13 mouse cellular contexts compared by ENCODE assay signal in the genomic region with DNA sequence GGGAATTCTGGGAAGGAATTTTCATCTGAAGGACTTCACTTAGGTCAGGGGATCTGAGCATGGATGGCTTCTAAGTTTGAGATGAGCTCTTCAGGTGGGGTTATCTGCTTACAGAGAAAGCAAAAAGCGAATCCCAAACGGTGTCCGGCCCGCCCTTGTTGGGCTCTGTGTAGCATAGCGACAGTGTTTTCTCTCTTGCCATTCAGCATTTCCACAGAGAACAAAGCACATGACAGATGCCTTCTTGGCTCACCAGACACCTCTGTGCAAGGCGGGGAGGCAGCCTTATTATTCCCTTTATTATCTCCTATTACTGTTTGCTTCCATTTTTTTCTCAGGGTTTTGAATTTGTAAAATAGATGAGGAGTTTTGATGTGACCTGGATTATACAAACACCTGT.
DNase-seq lines count a peak whose midpoint lies in the region; ATAC-seq lines count a peak whose summit lies in the region.
"Had no signal": no experiment of that assay in that cellular context is flagged by ENCODE, and none has a peak within 500 bp of the region (broad histone marks: within the 10 kb centered on the region; RNA-seq: fewer than 3 reads in every experiment).

No protein-coding gene starts in this region.

- H3K27me3 ChIP-seq in hindbrain, embryonic 10.5 days (ENCODE audit: insufficient read depth, poor library complexity, severe bottlenecking): no peaks in the 10 kb centered on the region
- H3K27me3 ChIP-seq in midbrain, embryonic 13.5 days: no peaks in the 10 kb centered on the region
- H3K27me3 ChIP-seq: limb, embryonic 12.5 days had no signal

- peak; percentile 8 to 22 for DNase-seq in layer of hippocampus, postnatal 10 days (ENCODE audit: low spot score in 2 of 2)
- no peak for DNase-seq in layer of hippocampus, adult 8-10 months (ENCODE audit: low spot score in 2 of 2)
- DNase-seq in hindbrain, embryonic 10.5 days (ENCODE audit: low spot score): peak; percentile 13
- DNase-seq in spleen, postnatal 10 days (ENCODE audit: low spot score in 2 of 2): no peak
- DNase-seq in right cerebral cortex, postnatal 10 days (ENCODE audit: low spot score in 2 of 2): no peak
- DNase-seq in frontal cortex, postnatal 25 days (ENCODE audit: low spot score in 2 of 2): no peak
- DNase-seq: kidney, adult 9 months; thymus, postnatal 4 days had no signal

- H3K9ac ChIP-seq in midbrain, embryonic 13.5 days (replicated peaks): no peak overlapping the region
- H3K9ac ChIP-seq: limb, embryonic 12.5 days; liver, embryonic 14.5 days had no signal

- no peak overlapping the region for H3K4me3 ChIP-seq in hindbrain, embryonic 10.5 days
- H3K4me3 ChIP-seq in midbrain, embryonic 13.5 days (replicated peaks): no peak overlapping the region
- H3K4me3 ChIP-seq: left cerebral cortex, adult 2 months; limb, embryonic 12.5 days had no signal

- H3K36me3 ChIP-seq in hindbrain, embryonic 10.5 days: no peaks in the 10 kb centered on the region
- no peaks in the 10 kb centered on the region for H3K36me3 ChIP-seq in midbrain, embryonic 13.5 days
- H3K36me3 ChIP-seq: limb, embryonic 12.5 days had no signal

- no peak overlapping the region for H3K4me2 ChIP-seq in midbrain, embryonic 13.5 days (replicated peaks)
- H3K4me2 ChIP-seq: limb, embryonic 12.5 days had no signal

- H3K9me3 ChIP-seq in hindbrain, embryonic 10.5 days: no peaks in the 10 kb centered on the region
- H3K9me3 ChIP-seq in midbrain, embryonic 13.5 days: no peaks in the 10 kb centered on the region
- H3K9me3 ChIP-seq: limb, embryonic 12.5 days had no signal

- no peak overlapping the region for H3K27ac ChIP-seq in hindbrain, embryonic 10.5 days
- no peak overlapping the region for H3K27ac ChIP-seq in midbrain, embryonic 13.5 days
- H3K27ac ChIP-seq: left cerebral cortex, adult 2 months; limb, embryonic 12.5 days; liver, embryonic 14.5 days had no signal

- peaks cover 14% of the 10 kb centered on the region for H3K4me1 ChIP-seq in hindbrain, embryonic 10.5 days (replicated peaks)
- peaks cover 12% of the 10 kb centered on the region for H3K4me1 ChIP-seq in midbrain, embryonic 13.5 days (replicated peaks)
- H3K4me1 ChIP-seq: limb, embryonic 12.5 days had no signal

- 48% methylated on average over 6 of the region's 6 CpGs for WGBS in hindbrain, embryonic 10.5 days
- WGBS in midbrain, embryonic 13.5 days: 41% methylated on average over 6 of the region's 6 CpGs

- ATAC-seq in midbrain, embryonic 13.5 days: peak; percentile 65; the same call in 1 of the 2 replicates
- ATAC-seq: lung, postnatal 0 days had no signal

Comparison
In these comparisons a context has a peak if more than half of its experiments do, and no peak if none do; other contexts are left out.
1. DNase-seq: peak in layer of hippocampus, postnatal 10 days (2 of 2) and hindbrain, embryonic 10.5 days (single experiment); none in layer of hippocampus, adult 8-10 months (0 of 2), spleen, postnatal 10 days (0 of 2), right cerebral cortex, postnatal 10 days (0 of 2) and frontal cortex, postnatal 25 days (0 of 2).